Mouse (Mus musculus): ENCODE measurements around the gene Gm7951. TPM values are rescaled to one million over a fixed set of nuclear protein-coding genes. Genes with fewer than 3 reads are reported as not detected.
"Not testable (repeated sequence)": the region's sequence is repeated elsewhere in the genome, so short reads cannot be mapped to it uniquely, and the experiment has no call there.

Gene Gm7951
- 0.19 TPM in 1 of 2 replicates, not detected in the other for polyA plus RNA-seq (2015; fragmentation: Nextera tagmentation; extraction: Ambion mirVana)

- not testable (repeated sequence) for H3K9me3 ChIP-seq (ENCODE audit: control insufficient read depth, low read length); H3K4me1 ChIP-seq (ENCODE audit: control insufficient read depth, insufficient read depth, low read depth, low read length); H3K36me3 ChIP-seq (ENCODE audit: control insufficient read depth, insufficient read depth, low read length); H3K9ac ChIP-seq (ENCODE audit: low read depth, low read length); H3K27ac ChIP-seq (ENCODE audit: low read depth, low read length); H3K4me2 ChIP-seq (ENCODE audit: low read length); ATAC-seq; H3K4me3 ChIP-seq (ENCODE audit: low read length); H3K27me3 ChIP-seq (replicated peaks; ENCODE audit: control insufficient read depth, insufficient read depth, low read length)
- WGBS, result no CpG with 5 or more reads among the region's 2 CpGs
Measured at GRCm38 (mm10) chr14:42117269-42117668, at the start of gene Gm7951. Gm7951 (minus strand) TSS chr14:42117369.

- H3K27ac ChIP-seq (ENCODE audit: low read depth, low read length); H3K9me3 ChIP-seq (ENCODE audit: control insufficient read depth, low read length); H3K36me3 ChIP-seq (ENCODE audit: control insufficient read depth, insufficient read depth, low read length); H3K4me2 ChIP-seq (ENCODE audit: low read length); H3K4me3 ChIP-seq (ENCODE audit: low read length); H3K27me3 ChIP-seq (replicated peaks; ENCODE audit: control insufficient read depth, insufficient read depth, low read length); ATAC-seq; H3K9ac ChIP-seq (ENCODE audit: low read depth, low read length); H3K4me1 ChIP-seq (ENCODE audit: control insufficient read depth, insufficient read depth, low read depth, low read length): not testable (repeated sequence)
- 100% methylated on average over 1 of the region's 2 CpGs for WGBS
Measured at GRCm38 (mm10) chr14:42162522-42162921, 45.4 kb upstream of the Gm7951 start, which contains the start of gene Gm17027. Gm17027 (minus strand) TSS chr14:42162622.

GRCm38 (mm10) chr14:42134571-42134970, 17.4 kb upstream of the Gm7951 start:
- not testable (repeated sequence) for H3K9ac ChIP-seq (ENCODE audit: low read depth, low read length); H3K9me3 ChIP-seq (ENCODE audit: control insufficient read depth, low read length); H3K4me2 ChIP-seq (ENCODE audit: low read length); ATAC-seq; H3K27ac ChIP-seq (ENCODE audit: low read depth, low read length); H3K36me3 ChIP-seq (ENCODE audit: control insufficient read depth, insufficient read depth, low read length); H3K4me1 ChIP-seq (ENCODE audit: control insufficient read depth, insufficient read depth, low read depth, low read length); H3K27me3 ChIP-seq (replicated peaks; ENCODE audit: control insufficient read depth, insufficient read depth, low read length); H3K4me3 ChIP-seq (ENCODE audit: low read length)
- WGBS, result 83% methylated on average over 5 of the region's 8 CpGs

- not testable (repeated sequence) for H3K36me3 ChIP-seq (ENCODE audit: control insufficient read depth, insufficient read depth, low read length)
- 59% methylated on average over 10 of the region's 14 CpGs for WGBS
Measured at GRCm38 (mm10) chr14:42133806-42134205, 16.6 kb upstream of the Gm7951 start.

More at GRCm38 (mm10) chr14:42133806-42134205, 16.6 kb upstream of the Gm7951 start:
- H3K27me3 ChIP-seq (replicated peaks; ENCODE audit: control insufficient read depth, insufficient read depth, low read length); H3K27ac ChIP-seq (ENCODE audit: low read depth, low read length); H3K4me3 ChIP-seq (ENCODE audit: low read length); H3K4me1 ChIP-seq (ENCODE audit: control insufficient read depth, insufficient read depth, low read depth, low read length); ATAC-seq; H3K4me2 ChIP-seq (ENCODE audit: low read length); H3K9me3 ChIP-seq (ENCODE audit: control insufficient read depth, low read length); H3K9ac ChIP-seq (ENCODE audit: low read depth, low read length): not testable (repeated sequence)

Other genes with a start within 250 kb of the Gm7951 start
- gene Gm7980, start 210.1 kb downstream of the Gm7951 start, polyA plus RNA-seq (2015; fragmentation: Nextera tagmentation; extraction: Ambion mirVana), result not detected in 2 replicates
- not detected in 2 replicates for gene 1700049E17Rik1, start 192.4 kb downstream of the Gm7951 start, polyA plus RNA-seq (2015; fragmentation: Nextera tagmentation; extraction: Ambion mirVana)
- not detected in 2 replicates for gene 1700024B05Rik, start 173.4 kb downstream of the Gm7951 start, polyA plus RNA-seq (2015; fragmentation: Nextera tagmentation; extraction: Ambion mirVana)
- gene Gm6401, start 149.4 kb downstream of the Gm7951 start, polyA plus RNA-seq (2015; fragmentation: Nextera tagmentation; extraction: Ambion mirVana), result not detected in 2 replicates
- not detected in 2 replicates for gene Gm3543, start 134.0 kb downstream of the Gm7951 start, polyA plus RNA-seq (2015; fragmentation: Nextera tagmentation; extraction: Ambion mirVana)
- not detected in 2 replicates for gene Gm17027, start 45.3 kb upstream of the Gm7951 start, polyA plus RNA-seq (2015; fragmentation: Nextera tagmentation; extraction: Ambion mirVana)
- gene Gm3573, start 73.4 kb upstream of the Gm7951 start, polyA plus RNA-seq (2015; fragmentation: Nextera tagmentation; extraction: Ambion mirVana), result not detected in 2 replicates
- gene Gm17026, start 142.7 kb upstream of the Gm7951 start, polyA plus RNA-seq (2015; fragmentation: Nextera tagmentation; extraction: Ambion mirVana), result not detected in 2 replicates
- gene Gm9611, start 180.0 kb upstream of the Gm7951 start, polyA plus RNA-seq (2015; fragmentation: Nextera tagmentation; extraction: Ambion mirVana), result not detected in 2 replicates
- gene Gm7995, start 192.8 kb upstream of the Gm7951 start, polyA plus RNA-seq (2015; fragmentation: Nextera tagmentation; extraction: Ambion mirVana), result not detected in 2 replicates